Mouse (Mus musculus): ENCODE results near the gene Efcab12. TPM values are rescaled to one million over a fixed set of nuclear protein-coding genes. Genes with fewer than 3 reads are reported as not detected.
"Not testable (repeated sequence)": the region's sequence is repeated elsewhere in the genome, so short reads cannot be mapped to it uniquely, and the experiment has no call there.

The Efcab12 gene
- 1 to 10 TPM; 3.6 to 4.5 TPM for total RNA-seq (2021)

DNA sequence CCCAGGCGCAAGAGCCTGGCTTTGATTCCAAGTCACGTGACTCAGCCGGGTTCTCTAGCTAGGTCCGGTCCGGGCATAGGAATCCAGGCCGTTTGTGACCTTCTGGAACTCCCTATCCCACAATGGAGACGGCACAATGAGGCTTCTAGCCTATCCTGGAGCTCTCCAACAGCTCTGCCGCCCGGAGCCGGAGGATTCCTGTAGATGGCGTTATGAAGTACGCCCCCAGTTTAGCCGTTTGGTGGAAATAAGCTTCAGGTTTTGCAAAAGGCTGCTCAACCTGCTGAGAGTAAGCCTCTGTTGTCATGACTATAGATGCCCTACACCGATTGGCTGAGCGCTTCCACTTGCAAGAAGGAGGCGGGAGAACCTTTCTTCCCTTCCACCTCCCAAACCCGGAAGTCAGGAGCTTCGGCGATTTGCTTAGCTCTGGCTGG is at the start of gene Efcab12:
Gene Efcab12 (minus strand): TSS at position 252 of the 437 bp plus-strand sequence.
- DNase-seq (ENCODE audit: low spot score in 2 of 2): peak; percentile 65 to 91
- intact Hi-C loops (cut with DNase I): no loop called here

DNA sequence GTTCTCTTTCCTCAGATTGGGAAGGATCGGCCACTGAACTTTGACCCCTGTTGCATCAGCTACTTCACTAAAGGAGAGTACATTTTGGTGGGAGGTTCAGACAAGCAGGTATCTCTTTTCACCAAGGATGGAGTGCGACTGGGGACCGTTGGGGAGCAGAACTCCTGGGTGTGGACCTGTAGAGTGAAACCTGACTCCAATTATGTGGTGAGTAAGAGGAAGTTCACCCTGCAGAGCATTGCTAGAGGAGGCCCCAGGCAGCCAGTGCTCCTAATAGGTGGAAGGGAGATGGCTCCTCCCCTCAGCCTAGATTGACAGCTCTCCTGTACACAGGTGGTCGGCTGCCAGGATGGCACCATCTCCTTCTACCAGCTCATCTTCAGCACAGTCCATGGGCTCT is 48.7 kb upstream of the Efcab12 start:
- DNase-seq (ENCODE audit: low spot score in 2 of 2): no peak
- intact Hi-C loops (cut with DNase I): no loop called here

DNA sequence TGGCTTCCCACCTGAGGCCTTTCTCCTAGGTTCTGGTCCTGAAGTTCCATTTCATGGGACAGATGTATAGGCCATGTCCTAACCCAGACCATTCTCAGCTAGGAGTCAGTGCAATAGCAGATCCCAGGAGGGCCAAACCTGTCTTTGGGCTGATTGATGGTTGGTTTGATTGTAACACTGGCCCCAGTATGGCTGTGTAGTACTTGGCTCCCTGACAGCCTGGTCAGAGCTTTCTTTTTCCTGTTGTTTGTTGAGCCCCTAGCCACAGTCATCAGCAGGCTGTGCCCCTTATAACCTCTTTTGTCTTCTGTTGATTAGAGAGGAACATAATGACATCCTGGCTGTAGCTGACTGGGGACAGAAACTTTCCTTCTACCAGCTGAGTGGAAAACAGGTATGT is 45.8 kb upstream of the Efcab12 start:
- intact Hi-C loops (cut with DNase I): no loop called here

DNA sequence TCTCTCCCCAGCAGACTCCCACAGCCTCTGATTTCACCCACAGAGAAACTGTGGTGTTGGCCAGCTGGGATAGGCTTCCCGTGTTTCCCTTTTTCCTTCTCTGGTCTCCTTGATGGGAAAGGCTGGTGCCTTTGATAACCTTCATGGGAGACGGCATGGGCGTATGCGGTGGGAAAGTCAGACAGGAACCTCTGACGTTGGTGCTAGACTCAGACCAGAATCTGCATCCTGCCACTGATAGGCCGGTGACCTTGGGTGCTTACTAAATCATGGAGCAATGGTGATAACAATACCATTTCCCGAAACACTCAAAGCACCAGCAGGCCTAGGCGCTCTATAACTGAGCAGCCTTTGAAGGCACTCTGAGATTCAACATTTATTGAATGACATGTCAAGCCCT is 42.5 kb upstream of the Efcab12 start:
- DNase-seq (ENCODE audit: low spot score in 2 of 2): no peak
- intact Hi-C loops (cut with DNase I): no loop called here

More for the DNA sequence above, 45.8 kb upstream of the Efcab12 start:
- DNase-seq (ENCODE audit: low spot score in 2 of 2): no peak

DNA sequence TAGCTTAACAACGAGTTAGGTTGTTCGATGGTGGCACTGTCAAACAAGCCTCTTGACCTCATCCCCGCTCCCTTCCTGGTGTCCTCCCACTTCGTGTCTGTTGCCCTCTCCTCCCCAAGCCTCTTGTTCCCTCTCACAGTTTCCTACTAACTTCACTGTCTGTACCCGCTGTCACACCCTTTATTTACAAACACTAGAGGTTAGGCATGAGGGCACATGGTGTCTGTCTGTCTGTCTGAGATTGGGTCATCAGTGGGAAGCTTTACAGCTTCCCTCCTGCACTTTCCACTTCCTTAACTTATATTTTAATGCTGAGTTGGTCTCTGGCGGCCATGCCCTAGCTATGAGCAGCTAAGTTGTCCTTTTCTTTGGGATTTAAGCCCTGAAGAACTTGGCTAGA is 41.5 kb upstream of the Efcab12 start:
- DNase-seq (ENCODE audit: low spot score in 2 of 2): no peak
- intact Hi-C loops (cut with DNase I): no loop called here

DNA sequence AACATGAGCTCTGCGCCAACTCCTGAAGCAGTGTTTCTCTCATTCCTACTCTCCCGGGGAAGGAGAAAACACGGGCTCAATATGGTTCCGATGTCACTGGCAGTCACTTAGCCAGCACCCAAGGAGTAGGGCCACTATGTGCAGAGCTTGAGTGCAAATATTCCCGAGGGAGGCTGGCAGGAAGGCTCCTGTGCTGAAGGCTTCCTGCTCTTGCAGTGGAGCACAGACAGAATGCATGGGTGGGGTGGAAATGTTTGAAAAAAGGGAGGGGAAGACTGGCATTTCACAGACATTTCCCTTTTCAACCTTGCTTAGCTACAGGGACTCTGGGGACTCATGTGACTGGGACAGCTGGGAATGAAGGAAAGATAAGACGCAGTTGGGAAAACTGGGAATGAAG is 40.5 kb upstream of the Efcab12 start:
- DNase-seq (ENCODE audit: low spot score in 2 of 2): no peak
- intact Hi-C loops (cut with DNase I): no loop called here

DNA sequence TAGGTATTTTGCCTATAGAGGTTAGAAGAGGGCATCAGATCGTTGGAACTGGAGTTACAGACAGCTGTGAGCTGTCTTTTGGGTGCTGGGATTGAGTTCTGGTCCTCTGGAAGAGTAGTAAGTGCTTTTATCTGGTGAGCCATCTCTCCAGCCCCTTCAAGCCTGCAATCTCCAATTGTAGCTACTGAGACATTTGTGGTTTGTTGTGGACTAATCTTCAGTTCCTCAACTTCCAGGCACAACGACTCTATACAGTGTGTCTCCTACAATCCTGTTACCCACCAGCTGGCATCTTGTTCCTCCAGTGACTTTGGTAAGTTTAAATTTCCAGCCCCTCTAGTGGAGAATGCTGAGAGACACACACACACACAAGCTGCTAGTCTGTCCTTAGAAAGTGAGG is 39.0 kb upstream of the Efcab12 start:
- intact Hi-C loops (cut with DNase I): no loop called here

DNA sequence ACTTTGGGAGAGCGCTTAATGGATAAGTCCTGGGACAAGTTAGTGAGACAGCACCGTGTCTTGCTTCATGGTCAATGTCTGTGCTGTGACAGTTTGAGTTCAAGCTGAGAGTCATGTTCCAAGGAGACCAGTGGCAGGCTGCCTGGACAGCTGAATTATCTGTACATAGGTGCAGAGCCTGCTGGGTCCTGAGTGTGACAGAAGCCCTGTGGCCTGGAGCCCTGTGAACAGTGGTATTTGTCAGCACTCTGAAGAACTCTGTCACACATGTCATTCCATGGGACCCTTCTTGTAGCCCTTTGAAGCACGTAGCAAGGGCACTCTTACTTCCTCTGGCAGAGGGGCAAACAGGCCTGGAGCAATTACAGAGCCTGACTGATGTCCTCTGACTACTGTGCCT is 33.1 kb upstream of the Efcab12 start:
- intact Hi-C loops (cut with DNase I); DNase-seq (ENCODE audit: low spot score in 2 of 2): not testable (repeated sequence)

More for the DNA sequence above, 39.0 kb upstream of the Efcab12 start:
- DNase-seq (ENCODE audit: low spot score in 2 of 2): no peak

DNA sequence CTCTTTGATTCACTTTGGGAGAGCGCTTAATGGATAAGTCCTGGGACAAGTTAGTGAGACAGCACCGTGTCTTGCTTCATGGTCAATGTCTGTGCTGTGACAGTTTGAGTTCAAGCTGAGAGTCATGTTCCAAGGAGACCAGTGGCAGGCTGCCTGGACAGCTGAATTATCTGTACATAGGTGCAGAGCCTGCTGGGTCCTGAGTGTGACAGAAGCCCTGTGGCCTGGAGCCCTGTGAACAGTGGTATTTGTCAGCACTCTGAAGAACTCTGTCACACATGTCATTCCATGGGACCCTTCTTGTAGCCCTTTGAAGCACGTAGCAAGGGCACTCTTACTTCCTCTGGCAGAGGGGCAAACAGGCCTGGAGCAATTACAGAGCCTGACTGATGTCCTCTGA is 28.9 kb upstream of the Efcab12 start:
- intact Hi-C loops (cut with DNase I); DNase-seq (ENCODE audit: low spot score in 2 of 2): not testable (repeated sequence)

DNA sequence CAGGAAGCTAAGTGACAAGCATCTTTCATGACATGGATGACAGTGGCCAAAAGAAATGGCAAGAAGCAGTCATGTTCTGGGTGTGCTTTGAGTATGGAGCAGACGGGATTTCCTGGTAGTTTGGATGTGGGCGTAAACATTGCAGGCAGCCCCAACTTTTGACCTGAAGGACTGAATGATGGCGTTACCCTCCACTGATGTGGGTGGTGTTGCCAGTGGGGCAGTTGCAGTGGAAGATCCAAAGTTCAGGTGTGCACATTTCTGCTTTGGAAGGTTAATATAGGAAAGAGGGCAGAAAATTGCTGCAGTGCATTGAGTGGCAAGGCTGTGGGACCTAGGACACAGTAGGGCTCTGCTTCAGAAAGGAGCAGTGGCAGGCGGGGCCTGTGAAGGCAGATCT is 27.0 kb upstream of the Efcab12 start:
- intact Hi-C loops (cut with DNase I): no loop called here
- no peak for DNase-seq (ENCODE audit: low spot score in 2 of 2)

DNA sequence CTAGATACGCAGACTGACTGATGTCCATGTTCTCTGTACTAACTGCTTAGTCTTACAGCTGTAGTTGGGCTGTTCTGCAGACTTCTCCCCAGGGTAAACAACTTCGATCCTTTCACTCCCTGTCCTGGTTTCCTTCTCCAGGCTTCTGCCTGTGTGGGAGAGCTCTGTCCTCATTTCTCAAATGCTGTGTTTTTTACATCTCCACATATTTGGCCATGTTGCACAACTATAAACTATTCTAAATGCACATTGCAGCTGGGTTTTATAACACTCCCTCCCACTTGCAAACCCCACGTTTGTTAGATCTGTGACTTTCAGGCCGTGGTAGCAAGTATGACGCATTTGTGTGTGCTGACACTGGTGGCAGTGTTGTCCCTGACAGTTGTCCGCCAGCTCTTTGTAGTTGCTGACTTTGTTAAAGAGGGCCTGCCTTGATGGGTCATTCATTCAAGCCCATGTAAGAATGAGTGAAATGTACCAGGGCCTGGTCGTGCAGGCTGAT is 25.2 kb upstream of the Efcab12 start:
- DNase-seq (ENCODE audit: low spot score in 2 of 2): peak; percentile 56 to 94
- intact Hi-C loops (cut with DNase I): no loop called here

DNA sequence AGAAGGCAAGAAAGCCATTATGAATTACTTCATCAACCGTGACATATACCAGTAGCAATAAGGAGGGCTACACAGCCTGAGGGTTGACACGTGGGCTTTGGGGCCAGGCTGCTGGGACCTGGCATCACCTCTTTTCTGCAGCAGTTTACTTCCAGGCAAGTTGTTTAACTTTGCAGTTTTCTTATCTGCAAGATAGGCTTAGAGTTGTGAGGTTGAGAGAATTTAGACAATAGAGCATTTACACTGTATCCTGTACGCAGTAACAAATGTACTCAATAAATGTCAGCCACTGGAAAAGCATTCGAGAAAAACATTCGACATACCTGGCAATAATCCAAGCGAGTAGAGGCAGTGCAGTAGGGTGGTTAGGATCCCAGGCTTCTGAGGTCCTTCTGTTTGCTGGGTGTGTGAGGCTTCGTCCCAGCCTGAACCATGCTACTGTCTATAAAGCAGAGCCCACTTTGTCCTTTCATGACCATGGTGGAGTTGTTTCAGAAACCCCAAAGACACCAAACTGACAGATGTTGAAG is 21.9 kb upstream of the Efcab12 start:
- intact Hi-C loops (cut with DNase I): no loop called here
- no peak for DNase-seq (ENCODE audit: low spot score in 2 of 2)

DNA sequence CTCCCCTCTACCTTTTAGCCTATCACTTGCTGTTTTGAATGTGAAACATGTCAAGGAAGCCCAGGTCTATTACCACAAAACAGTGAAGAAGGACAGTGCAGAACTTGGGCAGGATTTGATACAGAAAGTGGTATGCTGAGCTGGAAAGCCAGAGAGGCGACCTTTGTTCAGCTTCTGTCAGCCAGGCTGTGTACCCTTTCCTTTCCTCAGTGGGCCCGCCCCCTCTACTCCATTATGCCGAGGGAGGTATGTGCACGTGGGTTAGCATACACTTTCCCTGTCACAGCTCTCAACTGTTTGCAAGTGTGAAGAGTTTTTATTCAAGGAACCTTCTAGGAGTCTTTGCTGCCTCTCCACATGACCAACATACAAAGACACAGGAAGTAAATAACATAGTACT is 21.0 kb upstream of the Efcab12 start:
- DNase-seq (ENCODE audit: low spot score in 2 of 2): no peak
- intact Hi-C loops (cut with DNase I): no loop called here

DNA sequence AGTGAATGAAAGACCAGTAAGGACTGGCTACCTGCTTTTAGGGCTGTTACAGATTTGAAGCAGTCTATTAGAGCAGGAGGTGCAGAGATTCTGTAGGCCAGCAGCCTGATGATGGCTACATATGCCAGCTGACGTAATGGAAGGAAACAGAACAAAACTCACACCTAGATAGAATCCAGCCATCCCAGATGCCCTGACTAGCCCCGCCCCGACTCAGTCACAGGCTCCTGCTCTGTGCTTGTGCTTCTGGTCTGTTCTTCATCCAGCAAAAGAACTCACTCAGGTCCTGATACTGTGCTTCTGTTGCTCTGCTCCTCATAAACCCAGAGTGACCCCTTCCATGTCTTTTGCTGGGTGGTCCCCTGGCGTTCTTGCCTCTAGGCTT is 18.1 kb upstream of the Efcab12 start:
- intact Hi-C loops (cut with DNase I): no loop called here

DNA sequence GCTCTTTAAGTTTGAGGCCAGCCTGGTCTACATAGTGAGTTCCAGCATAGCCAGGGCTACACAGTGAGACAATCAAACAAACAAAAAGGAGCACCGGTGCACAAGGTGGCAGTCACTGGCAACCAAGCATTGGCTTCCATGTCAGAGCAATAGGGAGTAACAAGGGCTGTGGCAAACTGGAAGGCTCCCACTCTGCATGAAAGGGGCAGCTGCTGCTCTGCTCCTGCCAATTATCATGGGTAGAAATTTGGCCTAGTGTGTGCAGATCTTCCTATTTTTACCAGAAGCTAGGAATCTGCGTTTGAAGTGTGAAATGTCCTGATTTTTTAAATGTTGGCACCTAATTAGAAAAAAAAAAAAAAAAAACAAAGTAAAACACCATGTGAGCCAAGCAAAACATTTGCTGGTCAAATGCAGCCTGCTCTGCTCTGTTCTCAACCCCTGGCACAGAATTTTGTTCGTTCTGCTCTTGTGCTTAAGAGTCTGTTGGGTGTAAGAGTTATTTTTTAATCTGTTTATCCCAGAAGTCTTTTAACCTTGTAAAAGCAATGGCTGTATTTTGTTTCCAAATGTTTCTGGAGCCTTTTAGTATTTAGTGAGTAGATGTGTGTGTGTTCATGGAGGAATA is 17.6 kb upstream of the Efcab12 start:
- no peak for DNase-seq (ENCODE audit: low spot score in 2 of 2)
- intact Hi-C loops (cut with DNase I): no loop called here

More for the DNA sequence above, 18.1 kb upstream of the Efcab12 start:
- peak in 1 of 2 experiments; percentile 50 for DNase-seq (ENCODE audit: low spot score in 2 of 2)

DNA sequence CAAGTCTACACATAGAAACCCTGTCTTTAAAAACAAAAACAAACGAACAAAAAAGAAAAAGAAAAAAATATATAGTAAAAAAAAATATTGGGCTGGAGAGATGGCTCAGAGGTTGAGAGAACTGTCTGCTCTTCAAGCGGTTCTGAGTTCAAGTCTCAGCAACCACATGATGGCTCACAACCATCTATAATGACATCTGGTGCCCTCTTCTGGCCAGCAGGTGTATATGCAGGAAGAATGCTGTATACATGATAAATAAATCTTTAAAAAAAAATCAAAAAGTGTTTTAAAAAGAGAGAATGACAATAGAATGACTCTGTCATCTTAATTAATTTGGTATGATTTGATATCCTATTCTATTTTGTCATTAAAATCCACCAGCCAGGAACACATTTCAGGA is 16.2 kb upstream of the Efcab12 start:
- intact Hi-C loops (cut with DNase I): loop anchor here (5.0 kb wide), 1 partner anchor 138 kb away; no protein-coding TSS in a partner anchor
- DNase-seq (ENCODE audit: low spot score in 2 of 2): no peak

DNA sequence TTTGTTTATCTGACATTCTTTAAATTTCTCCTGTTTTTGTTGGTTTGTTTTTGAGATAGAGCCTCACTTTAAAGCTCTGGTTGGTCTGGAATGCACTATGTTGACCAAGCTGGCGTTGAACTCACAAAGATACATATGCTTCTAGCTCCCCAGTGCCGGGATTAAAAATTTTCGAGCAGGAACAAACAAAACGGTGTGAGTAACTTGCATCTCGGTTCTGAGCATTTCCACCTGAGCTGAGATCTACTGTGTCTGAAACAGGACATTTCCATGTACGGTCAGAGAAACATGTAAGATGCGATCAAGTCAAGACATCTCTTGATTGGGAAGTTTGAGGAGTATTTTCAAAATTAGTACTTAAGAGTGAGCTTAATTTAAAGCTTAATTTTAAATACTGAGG is 15.8 kb upstream of the Efcab12 start:
- DNase-seq (ENCODE audit: low spot score in 2 of 2): no peak
- intact Hi-C loops (cut with DNase I): loop anchor here (5.0 kb wide), 1 partner anchor 138 kb away; no protein-coding TSS in a partner anchor

DNA sequence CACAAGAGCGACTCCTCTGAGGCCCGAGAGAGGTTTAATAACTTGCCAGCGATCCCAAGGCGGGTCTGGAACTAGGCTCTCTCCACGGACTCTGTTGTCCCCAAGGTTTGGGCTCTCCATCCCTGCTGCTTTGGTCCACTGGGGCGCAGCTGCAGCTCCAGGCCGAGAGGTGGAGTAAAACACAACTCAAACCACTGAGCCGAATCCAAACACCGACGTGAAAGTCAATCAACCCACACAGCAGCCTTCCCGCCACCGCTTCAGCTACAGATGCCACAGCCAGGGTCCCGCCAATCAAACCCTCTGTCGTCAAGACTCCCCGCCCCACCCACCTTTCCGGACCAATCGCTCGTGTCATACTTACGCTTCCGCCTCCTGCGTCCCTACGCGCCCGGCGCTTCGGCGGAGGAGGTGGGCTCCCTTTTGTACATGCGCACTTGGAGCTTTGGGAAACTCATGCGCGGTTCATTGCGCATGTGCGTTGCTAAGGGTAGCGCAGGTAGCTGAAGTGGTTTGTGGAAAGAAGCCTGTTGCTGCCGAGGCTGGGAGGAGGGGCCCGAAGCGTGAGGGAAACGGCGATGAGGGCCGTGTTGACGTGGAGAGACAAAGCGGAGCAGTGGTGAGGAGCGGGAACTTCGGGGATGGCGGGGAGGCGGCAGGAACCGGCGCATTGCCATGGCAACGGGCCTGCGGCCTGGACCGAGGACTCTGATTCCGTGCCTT is 15.0 kb upstream of the Efcab12 start, which contains the start of the genes Mbd4 and Ift122:
Gene Mbd4 (minus strand): TSS at position 281 of the 723 bp plus-strand sequence.
Gene Ift122 (plus strand): TSS at position 380 of the 723 bp plus-strand sequence.
- intact Hi-C loops (cut with DNase I): loop anchor here (5.0 kb wide), 1 partner anchor 139 kb away; no protein-coding TSS in a partner anchor
- peak; percentile 98 to 100 for DNase-seq (ENCODE audit: low spot score in 2 of 2)

DNA sequence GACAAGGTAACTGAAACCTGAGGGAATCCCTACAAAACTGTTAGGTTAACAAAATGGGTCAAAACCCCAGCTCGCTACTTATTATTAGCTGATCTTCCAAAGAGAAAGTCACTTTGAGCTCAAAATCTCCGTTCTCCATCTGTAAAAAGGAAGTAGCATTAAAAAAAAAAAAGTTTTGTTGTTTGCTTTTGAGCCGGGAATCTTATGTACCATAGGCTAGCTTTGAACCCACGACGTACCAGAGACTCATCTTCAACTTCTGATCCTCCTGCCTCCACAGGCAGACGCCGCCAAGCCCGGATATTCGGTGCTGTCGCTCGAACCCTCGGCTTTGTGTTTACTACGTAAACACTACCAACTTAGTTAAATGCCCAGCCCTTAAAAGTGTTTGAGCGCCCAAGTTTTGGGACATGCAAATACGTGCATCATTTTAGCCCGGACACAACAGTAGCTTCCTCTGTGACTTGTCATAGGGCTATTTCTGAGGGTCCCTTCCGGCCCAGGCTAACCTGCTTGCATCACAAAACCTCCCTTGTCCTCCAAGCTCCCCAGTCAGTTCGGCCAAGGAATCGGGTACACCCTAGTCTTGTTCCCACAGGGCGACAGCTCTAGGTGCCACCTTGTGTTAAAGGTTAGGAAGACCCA is 14.4 kb upstream of the Efcab12 start:
- DNase-seq (ENCODE audit: low spot score in 2 of 2): no peak
- intact Hi-C loops (cut with DNase I): loop anchor here (5.0 kb wide), 1 partner anchor 140 kb away; no protein-coding TSS in a partner anchor
